Mouse (Mus musculus): ENCODE data around the gene Ccl17.

DNA sequence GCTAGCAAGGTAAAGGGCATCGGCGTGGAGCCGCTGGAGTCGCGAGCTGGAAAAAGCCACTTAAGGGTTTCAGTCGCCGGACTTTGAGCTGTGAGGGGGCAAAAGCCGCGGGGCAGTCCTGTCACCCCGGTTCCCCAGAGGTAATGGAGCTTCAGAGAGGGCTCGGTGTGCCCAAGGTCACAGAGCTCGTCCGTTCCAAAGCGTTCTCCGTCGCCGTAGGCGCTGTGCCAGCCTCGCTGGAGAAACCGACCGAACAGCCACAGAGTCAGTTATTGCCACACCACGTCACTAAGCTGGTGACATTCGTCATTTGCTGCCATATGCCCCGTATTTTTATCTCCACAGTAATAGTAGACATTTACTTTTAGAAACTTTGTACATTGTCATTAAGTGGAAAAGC lies 28.3 kb downstream of the Ccl17 start:
- TF ChIP-seq EP300 (IDR thresholded peaks at IDR 0.05) (no peak), CTCF (IDR thresholded peaks at IDR 0.05) (0 out of 2 replicates have a peak, but pooled peaks have one; percentile 0)

Data from lung, postnatal 0 days (tissue).